Mouse (Mus musculus) erythroblast, embryonic 14.5 days (primary cell): ENCODE measurements around the gene Syde2. TPM values are rescaled to one million over a fixed set of nuclear protein-coding genes. Genes with fewer than 3 reads are reported as not detected.
"Not testable (repeated sequence)": the region's sequence is repeated elsewhere in the genome, so short reads cannot be mapped to it uniquely, and the experiment has no call there.

Experiments
- H3K27me3 ChIP-seq: 2 replicates; pipeline ENCODE4 v1.6.1; 2012; ENCODE audit warnings: inconsistent platforms; ENCODE audit not compliant: control insufficient read depth
- H3K36me3 ChIP-seq: 2 replicates; pipeline ENCODE4 v1.6.1; 2012; ENCODE audit warnings: mild to moderate bottlenecking, inconsistent platforms; ENCODE audit not compliant: control insufficient read depth
- H3K4me1 ChIP-seq: 2 replicates; pipeline ENCODE4 v1.6.1; 2012; ENCODE audit warnings: inconsistent platforms; ENCODE audit not compliant: control insufficient read depth
- H3K4me3 ChIP-seq: replicated peaks from 2 replicates; pipeline ENCODE3; 2012; ENCODE audit warnings: moderate library complexity, mild to moderate bottlenecking, inconsistent platforms
- H3K9me3 ChIP-seq: 2 replicates; pipeline ENCODE4 v1.6.1; 2012; ENCODE audit warnings: low read length, inconsistent platforms, mixed read lengths; ENCODE audit not compliant: control insufficient read depth
- GATA1 ChIP-seq: IDR thresholded peaks from 2 replicates; pipeline ENCODE4 v1.6.1; 2012; ENCODE audit warnings: low read length, inconsistent platforms, mixed read lengths
- TAL1 ChIP-seq: IDR thresholded peaks from 3 replicates; pipeline ENCODE4 v1.6.1; 2012; ENCODE audit warnings: low read length, inconsistent platforms, mixed read lengths
- polyA plus RNA-seq: library from polyadenylated mRNA; stranded (reverse); fragments of >175 nt; gene quantifications from 2 replicates; pipeline ENCODE4 v1.2.3, GENCODE M21; 2012

Gene Syde2
- polyA plus RNA-seq, 1 experiment, result not detected

- Histone ChIP-seq H3K4me1 (peaks cover 5% of the 10 kb centered on the region), H3K9me3 (no peaks in the 10 kb centered on the region), H3K36me3 (no peaks in the 10 kb centered on the region), H3K27me3 (peaks cover 32% of the 10 kb centered on the region), H3K4me3 (no peak overlapping the region)
- TF ChIP-seq TAL1 (no peak), GATA1 (no peak)
Measured at GRCm38 (mm10) chr3:145964473-145964872, 23.2 kb upstream of the Syde2 start.

GRCm38 (mm10) chr3:145965583-145965982 is 22.1 kb upstream of the Syde2 start:
- not testable (repeated sequence) for H3K4me3 ChIP-seq, H3K9me3 ChIP-seq, H3K36me3 ChIP-seq, H3K4me1 ChIP-seq
- H3K27me3 ChIP-seq, result peaks cover 32% of the 10 kb centered on the region

GRCm38 (mm10) chr3:145966806-145967205 is 20.9 kb upstream of the Syde2 start:
- Histone ChIP-seq H3K4me3 (no peak overlapping the region), H3K4me1 (peaks cover 5% of the 10 kb centered on the region), H3K9me3 (no peaks in the 10 kb centered on the region), H3K36me3 (no peaks in the 10 kb centered on the region), H3K27me3 (peaks cover 32% of the 10 kb centered on the region)
- TF ChIP-seq TAL1 (no peak), GATA1 (no peak)

GRCm38 (mm10) chr3:145969031-145969501 is 18.6 kb upstream of the Syde2 start:
- no peaks in the 10 kb centered on the region for H3K36me3 ChIP-seq
- H3K9me3 ChIP-seq, result peaks cover 7% of the 10 kb centered on the region
- peaks cover 12% of the 10 kb centered on the region for H3K27me3 ChIP-seq
- TF ChIP-seq TAL1, result no peak
- no peak for TF ChIP-seq GATA1
- H3K4me3 ChIP-seq, result no peak overlapping the region
- peaks cover 4% of the 10 kb centered on the region for H3K4me1 ChIP-seq

- TF ChIP-seq TAL1 (no peak), GATA1 (no peak)
Measured at GRCm38 (mm10) chr3:145971501-145971900, 16.2 kb upstream of the Syde2 start.

GRCm38 (mm10) chr3:145974986-145975385 is 12.7 kb upstream of the Syde2 start:
- H3K4me1 ChIP-seq, result no peaks in the 10 kb centered on the region
- peaks cover 21% of the 10 kb centered on the region for H3K9me3 ChIP-seq
- H3K4me3 ChIP-seq, result no peak overlapping the region
- no peaks in the 10 kb centered on the region for H3K27me3 ChIP-seq
- no peaks in the 10 kb centered on the region for H3K36me3 ChIP-seq
- TF ChIP-seq GATA1 (no peak), TAL1 (no peak)

More at GRCm38 (mm10) chr3:145971501-145971900, 16.2 kb upstream of the Syde2 start:
- no peaks in the 10 kb centered on the region for H3K36me3 ChIP-seq
- no peaks in the 10 kb centered on the region for H3K27me3 ChIP-seq
- H3K4me3 ChIP-seq, result no peak overlapping the region
- peaks cover 16% of the 10 kb centered on the region for H3K9me3 ChIP-seq
- no peaks in the 10 kb centered on the region for H3K4me1 ChIP-seq

GRCm38 (mm10) chr3:145985333-145985925 is 2.2 kb upstream of the Syde2 start:
- Histone ChIP-seq H3K27me3 (peaks cover 48% of the 10 kb centered on the region), H3K4me1 (peaks cover 15% of the 10 kb centered on the region), H3K36me3 (no peaks in the 10 kb centered on the region), H3K9me3 (no peaks in the 10 kb centered on the region), H3K4me3 (no peak overlapping the region)
- no peak for TF ChIP-seq TAL1
- no peak for TF ChIP-seq GATA1

- H3K4me1 ChIP-seq, result peaks cover 15% of the 10 kb centered on the region
- H3K9me3 ChIP-seq, result no peaks in the 10 kb centered on the region
- TF ChIP-seq TAL1, result no peak
- no peak for TF ChIP-seq GATA1
- H3K4me3 ChIP-seq, result no peak overlapping the region
- H3K36me3 ChIP-seq, result no peaks in the 10 kb centered on the region
- peaks cover 48% of the 10 kb centered on the region for H3K27me3 ChIP-seq
Measured at GRCm38 (mm10) chr3:145986317-145987001, 1.2 kb upstream of the Syde2 start.

GRCm38 (mm10) chr3:145987970-145988683 is 457 bp downstream of the Syde2 start:
- Histone ChIP-seq H3K9me3 (no peaks in the 10 kb centered on the region), H3K4me3 (peak overlapping the region; percentile 58), H3K36me3 (no peaks in the 10 kb centered on the region), H3K27me3 (peaks cover 48% of the 10 kb centered on the region), H3K4me1 (peaks cover 15% of the 10 kb centered on the region)
- no peak for TF ChIP-seq GATA1
- TF ChIP-seq TAL1, result no peak
